Mouse (Mus musculus) CD8-positive naive resting alpha-beta T cell, adult 2 months (primary cell): ENCODE data around the gene Fst.

Source experiments
- DNase-seq, 2 experiments: peaks; one replicate each; pipeline ENCODE4 v3.0.0; 2022; ENCODE audit warnings: low read depth in 2 of 2, low spot score in 2 of 2

The Fst gene

DNA sequence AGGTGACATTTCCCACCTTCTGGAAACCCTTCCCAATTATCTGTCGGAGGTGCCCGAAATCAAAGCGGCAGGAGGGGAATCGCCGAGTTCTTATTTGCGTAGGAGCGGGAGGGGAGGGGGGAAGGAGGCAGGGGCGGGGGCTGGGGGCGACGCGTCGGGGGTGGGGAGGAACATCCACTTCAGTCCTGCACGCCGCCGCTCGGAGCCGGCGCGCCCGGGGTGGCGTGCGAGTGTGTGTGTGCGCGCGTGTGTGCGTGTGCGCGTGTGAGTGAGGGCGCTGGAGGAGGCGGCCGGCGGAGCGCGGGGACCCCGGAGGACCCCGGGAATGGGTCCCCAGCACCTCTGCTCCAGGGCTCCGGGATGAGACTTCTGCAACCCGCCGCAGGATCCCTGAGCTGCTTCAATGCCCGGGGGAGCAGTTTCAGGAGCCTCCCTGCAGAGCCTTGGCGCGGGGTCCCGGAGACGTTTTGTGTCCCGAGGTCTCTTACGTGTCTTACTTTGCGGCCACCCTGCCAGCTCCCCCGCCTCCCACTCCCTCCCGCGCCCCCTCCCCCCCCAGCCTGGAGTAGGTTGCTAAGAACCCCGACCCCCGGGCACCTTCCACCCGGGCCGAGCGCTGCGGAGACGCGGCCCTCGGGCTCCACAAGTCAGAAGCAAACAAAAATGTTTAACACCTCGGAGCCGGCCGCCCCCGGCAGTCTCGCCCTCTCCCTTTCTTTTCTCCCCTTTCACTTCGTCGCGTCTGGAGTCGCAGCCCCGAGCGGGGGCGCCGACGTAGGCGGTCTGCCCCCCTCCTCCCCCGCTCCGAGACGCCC lies at the start of gene Fst:
Gene Fst (minus strand): TSS at position 66 of the 815 bp plus-strand sequence.
- no peak for DNase-seq

DNA sequence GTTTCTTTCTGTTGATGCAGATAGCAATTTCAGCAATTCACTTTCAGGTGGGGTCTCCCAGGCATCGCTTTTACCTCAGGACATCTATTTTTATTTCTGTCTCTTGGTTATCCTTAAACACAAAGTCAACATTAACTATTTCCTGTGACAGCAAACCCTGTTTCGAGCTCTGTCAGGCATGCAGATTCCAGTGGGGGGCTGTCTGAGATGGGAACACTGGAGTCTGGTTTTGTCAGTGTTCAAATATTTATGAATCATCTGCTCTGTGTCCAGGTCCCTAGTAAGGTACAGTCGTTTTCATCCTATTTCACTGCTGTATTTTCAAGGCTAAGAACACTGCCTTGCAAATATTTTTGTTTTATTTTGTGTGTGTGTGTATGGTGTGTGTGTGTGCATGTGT lies 35.1 kb upstream of the Fst start:
- no peak for DNase-seq

DNA sequence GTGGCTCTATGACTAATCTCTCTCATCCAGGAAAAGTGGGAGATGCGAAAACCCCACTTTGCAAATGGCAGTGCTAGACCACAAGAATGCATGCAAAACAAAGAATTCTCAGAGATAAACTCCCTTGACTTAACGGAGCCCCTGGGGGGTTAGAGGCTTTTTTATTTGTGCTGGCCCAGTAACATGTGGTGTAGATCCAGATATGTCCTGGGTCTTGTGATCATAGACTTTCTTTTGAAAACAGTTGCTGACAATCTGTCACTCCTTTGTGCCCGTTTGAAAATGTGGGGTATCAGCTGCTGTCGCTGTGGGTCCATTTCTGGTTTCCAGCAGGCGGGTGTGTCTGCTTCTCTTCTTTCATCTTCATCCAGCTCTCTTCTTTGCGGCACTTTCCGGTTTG lies 29.4 kb upstream of the Fst start:
- no peak for DNase-seq

DNA sequence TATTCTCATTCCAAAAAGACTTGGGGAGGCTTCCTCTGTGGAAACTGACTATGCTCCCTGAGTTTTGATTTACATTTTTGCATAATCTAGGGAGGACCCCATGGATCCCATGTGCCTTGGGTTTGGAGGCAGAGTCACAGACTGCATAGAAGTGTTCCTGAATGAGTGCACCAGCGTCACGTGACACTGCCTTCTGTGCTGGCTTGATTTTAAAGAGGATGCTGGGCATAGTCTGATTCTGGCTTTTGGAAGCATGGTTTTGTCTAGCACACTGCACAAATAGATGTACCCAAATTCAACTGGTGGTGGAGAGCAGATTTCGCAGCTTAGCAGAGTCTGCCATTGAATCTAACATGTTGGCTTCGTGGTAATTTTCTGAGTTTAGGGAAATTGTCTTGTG lies 19.6 kb upstream of the Fst start:
- DNase-seq: no peak

DNA sequence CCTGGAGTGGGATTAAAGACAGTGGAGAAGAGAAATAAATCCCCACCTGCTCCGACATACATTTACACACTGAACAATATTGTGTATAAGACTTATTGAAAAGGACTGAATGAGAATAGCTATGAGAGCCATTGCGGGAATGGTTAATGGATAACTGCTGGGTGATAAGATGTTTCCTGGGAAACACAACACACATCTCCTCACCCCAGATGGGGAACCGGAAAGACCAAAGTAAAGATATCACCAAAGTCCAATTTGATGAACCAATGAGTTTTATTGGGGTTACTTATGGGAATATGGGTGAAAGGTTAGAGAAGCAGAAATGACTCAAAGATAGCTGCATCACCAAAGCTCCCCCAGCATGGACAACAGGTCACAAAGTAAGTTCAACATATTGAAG lies 11.2 kb upstream of the Fst start:
- no peak for DNase-seq

DNA sequence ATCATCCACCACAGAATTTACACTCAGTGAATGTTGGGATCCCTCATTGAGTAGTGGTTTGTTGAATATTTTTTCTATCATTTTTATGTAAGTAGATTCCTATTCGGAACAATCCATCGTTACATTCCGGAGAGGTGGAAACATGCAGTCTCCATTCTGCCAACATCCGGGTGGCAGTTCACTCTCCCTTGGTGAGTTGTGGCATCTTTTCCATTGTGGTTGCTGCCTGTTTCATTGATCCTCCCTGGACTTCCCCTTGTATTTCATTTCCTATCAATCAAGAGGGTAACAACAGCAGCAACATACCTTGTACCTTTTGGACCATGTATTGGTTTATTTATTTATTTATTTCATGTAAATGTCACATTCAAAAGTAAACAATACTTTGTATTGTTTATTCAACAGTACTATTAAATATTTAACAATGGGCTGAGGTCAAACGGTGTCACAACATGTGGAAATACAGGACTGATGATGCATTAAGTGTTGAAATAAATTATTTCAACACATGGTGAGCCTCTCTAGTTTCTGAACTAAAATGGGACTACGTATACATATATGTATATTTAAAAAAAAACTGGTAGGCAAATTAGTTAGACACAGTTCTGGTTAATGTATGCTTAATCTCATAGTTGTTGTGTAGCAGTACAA lies 7.6 kb upstream of the Fst start:
- no peak for DNase-seq

DNA sequence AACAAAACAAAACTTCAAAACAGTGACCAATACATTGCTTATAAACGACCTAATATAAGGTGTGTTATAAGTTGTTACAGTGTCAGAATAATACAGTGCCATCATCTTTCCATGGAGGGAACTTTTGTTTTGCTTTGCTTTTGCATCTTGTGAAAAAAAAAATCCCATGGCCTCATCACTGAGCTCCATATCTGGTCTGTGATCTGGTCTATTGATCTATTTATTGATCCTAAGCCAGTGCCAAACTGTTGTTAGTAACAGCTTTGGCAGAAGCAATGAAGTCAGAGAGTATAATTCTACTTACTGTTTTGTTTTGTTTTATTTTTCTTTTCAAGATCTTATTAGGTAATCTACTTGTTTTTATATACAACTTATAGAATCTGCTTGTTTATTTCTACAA lies 6.6 kb upstream of the Fst start:
- DNase-seq: no peak

DNA sequence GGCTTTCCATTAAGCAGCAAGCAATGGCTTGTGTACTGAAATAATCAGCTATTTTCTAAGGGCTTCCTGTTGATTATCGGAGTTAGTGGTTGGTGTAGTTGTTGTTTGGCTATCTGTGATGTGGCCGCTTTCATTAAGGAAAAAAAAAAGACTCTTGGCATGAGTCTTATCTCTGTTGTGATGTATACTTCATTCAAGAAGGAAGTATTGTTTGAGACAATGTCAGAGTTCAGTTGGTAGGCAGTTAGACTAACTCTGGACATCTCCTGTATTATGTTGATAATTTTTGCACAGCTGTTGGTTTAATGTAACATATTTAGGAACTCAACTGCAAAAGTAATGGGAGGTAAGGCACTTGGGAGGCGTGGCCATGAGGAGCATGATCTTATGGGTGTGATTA lies 6.1 kb upstream of the Fst start:
- DNase-seq: no peak

DNA sequence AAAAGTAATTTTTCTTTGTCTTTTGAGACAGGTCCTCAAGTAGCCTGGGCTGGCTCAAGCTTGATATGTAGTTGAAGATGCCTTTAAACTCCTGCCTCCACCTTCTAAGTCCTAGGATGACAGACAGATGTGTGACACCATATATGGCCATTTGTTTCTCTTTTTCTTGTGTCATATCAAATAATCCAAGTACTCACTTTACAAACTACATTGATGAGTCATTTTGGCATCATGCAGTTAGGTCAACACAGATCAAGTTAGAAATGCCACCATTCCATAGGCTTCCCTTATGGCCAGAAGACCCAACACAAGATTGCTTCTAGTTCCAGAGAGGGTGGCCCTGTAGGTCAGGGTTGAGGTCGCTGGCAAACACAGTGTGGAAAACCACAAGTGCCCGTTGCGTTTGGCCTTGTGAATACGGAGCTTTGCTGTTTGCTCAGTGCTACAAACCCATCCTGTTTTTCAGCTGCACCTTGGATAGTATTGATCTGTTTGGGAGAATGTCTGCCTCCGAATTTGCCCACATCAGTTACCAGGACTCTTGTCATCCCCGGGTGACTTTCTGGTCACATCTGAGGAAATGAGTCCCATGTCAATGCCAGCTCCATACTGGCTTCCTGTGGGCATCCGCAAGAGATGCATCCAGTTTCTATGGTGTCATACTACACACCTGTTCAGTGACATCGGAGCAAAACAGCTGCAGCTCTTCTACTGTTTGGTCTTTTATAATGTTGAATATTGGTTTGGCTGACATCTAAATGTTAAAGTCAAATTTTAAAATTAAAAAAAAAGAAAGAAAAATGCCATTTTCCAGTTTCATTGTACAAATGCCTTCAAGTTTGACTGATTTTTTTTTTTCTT lies 4.0 kb upstream of the Fst start:
- no peak for DNase-seq

DNA sequence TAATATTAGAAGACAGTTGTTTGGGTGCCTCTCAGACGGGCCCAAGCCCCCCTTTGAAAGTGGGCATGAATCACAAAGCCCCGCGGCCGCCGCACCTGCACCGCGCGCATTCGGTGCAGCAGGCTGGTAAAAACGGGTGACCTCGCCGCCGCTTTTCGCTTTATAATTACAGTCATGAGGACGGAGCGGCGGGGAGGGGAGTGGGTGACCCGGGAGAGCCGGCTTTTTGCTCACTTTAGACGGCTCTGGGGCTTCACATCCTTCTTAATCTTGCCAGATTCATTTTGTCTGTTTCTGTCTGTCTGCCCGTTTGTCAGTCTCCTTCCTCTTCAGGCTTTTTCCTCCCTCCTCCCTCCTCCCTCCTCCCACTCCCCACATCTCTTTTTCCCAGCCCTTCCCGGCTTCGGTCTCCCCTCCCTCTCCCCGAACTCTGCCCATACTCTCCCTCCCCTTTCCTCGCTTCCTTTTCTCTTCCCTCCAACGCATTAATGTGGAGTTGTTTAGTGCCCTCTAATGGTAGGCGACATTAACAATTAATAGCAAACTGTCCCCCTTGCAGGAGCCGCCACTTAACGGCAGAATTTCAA lies 1.6 kb upstream of the Fst start:
- DNase-seq: no peak

DNA sequence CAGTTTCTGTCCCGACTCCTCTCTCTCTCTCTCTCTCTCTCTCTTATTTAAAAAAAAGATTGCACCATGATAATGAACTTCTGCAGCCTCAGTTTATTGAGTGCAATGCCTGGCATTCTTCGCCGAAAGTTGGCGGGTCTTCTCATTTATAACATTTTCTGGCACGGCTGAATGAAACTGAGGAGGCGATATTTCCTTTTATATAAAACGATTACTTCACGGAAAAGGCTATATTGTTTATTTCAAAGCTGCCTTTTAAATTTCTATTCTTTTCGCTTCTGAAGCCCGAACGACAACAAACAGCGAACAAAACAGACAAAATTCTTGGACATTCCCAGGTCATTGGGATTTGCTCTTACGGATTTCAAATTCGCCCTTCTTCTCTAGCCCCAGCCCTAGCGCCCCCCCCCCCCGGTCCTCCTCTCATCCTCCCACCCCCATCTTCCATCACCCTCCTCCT lies 980 bp upstream of the Fst start:
- no peak for DNase-seq

DNA sequence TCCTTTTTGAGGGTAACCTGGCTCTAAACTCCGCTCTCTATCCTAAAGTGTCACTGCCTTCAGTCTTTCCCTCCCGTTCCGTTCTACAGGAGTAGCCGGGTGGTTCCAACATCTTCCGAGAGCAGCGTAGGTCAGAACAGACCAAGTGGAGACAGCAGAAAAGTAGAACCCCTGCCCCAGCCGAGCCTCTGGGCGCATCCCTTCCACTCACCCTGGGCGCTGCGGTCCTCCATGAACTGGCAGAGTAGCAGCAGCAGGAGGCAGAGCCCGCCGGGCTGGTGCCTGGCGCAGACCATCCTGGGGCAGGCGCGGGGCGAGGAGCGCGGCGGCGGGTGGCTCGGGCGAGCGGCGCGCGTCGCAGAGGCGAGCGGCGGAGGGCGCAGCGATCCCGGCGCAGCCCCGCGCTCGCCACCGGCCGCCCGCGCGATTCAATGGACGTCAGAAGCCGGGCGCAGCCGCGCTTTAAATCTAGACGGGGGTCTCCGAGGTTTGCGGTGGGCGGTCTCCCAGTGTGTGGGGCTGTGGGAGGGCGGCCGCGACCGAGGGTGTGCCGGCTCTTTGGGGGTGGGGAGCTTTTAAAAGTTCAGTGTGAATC lies 363 bp downstream of the Fst start:
- DNase-seq: no peak

DNA sequence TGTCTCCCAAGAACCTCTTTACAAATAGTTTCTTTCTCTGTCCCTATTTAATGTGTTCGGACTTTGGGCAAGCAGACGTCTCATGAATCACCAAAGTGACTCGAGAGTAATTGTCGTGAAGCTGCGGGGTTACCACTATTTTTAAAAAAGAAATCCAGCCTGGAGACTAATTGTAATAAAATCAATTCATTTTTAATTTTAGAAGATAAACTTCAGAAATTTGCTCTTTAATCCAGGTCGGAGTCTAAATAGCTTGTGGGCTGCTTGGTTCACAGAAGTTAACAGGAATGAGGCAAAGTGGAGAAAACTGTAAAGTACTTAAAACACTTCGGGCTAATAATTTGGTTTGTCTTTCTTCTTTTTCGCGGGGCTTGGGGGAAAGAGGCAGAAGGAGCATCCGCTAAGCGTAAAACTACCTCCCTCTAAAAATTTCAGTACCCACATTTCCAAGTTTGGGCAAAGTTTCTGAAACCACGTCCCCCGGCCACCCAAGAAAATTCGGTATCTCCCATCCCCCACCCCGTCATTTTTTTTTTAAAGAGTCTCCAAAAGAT lies 1.1 kb downstream of the Fst start:
- no peak for DNase-seq

DNA sequence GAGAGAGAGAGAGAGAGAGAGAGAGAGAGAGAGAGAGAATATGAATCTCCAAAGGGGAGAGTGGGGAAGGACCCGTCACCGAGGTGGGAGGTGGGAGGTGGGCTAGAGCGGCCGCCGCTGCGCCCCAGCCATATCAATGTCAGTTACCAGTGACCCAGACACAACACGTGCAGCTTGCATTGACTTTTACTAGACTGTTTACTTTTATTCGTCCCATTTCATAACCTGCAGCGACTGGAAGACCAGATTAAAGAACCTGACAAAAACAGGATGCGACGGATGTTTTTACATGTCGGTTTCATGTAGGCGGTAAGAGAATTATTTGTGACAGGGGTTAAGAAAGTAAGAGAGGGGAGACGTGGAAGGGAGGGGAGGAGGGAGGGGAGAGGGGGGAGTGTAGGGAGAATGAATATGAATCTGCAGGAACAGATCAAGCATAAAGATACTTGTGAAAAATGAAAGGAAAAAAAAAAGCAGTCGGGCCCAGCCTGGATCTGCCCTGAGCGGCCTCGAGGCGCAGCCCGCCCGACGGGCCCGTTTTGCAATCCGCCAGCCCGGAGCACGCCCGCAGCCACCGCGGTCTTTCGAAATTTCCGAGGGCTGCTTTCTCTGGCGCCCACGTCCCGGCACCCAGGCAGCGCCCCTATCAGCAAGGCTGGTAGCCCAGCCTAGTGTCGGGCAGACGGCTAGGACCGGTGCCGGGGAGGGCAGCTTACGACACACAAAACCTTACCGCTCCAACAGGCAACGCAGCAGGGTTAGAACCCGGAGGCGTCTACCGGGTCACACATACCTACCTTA lies 1.8 kb downstream of the Fst start:
- no peak for DNase-seq

DNA sequence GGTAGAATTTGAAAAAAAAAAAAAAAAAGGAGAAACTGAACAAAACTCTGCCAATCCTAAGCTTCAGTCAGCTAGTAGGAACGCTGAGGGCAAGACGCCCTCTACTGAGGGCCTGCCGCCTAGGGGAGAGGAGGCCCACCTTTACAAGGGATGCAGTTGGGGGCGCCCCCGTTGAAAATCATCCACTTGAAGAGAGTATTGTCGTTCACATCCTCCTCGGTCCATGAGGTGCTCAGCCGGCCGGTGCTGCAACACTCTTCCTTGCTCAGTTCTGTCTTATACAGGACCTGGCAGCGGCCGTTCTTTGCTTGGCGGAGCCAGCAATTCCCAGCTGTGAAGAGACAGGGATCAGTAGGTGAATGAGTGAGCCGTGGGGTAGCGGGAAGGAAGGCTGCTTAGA lies 2.5 kb downstream of the Fst start:
- no peak for DNase-seq

DNA sequence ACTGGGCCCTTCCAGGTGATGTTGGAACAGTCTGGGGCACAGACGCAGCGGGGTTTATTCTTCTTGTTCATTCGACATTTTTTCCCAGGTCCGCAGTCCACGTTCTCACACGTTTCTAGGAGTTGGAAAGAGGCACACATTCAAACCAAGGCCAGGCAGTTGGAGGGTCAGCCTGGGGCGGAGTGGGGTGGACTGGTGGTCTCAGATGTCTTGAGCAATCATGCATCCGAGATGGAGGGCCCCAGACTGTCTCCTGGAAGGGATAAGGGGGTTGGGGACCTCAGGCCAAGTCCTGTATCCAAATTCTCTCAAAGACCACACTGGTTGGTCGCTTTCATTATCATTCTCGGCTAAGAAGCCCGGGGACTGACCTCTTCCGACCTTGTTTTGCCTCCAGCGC lies 3.0 kb downstream of the Fst start:
- DNase-seq: no peak

DNA sequence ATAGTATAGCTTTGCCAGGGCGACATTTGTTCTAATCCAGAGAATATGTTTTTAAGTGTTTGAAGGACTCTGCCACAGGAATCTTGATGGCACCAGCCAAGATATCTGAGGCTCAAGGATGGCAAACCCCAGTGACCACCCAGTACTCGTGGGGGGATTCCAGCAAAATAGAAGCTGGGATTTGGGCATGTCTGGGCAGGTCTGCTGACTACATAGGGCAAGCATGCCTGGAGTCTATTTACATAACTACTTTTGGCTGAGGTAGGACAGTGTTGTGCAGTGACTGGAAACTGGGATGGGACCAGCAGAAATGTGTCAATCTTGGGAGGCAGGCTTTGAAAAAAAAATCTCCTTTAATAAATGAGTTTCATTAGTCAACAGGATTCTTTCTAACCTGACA lies 11.5 kb downstream of the Fst start:
- no peak for DNase-seq

DNA sequence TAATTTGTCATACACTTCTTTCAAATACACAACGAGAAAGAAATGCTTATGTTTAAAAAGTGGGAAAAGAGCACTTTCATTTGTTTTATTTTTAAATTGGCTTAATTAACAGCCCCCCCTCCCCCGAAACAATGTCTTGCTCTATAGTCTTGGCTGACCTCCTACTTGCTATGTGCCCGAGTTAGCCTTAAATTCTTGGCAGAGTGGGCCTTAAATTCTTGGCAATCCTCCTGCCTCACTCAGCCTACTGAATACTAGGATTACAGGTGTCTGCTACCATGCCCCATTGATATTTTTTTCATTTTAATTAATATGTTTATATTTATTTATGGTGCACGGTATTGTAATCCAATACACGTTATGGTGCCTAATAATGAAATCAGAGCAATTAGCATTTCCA lies 26.3 kb downstream of the Fst start:
- no peak for DNase-seq

DNA sequence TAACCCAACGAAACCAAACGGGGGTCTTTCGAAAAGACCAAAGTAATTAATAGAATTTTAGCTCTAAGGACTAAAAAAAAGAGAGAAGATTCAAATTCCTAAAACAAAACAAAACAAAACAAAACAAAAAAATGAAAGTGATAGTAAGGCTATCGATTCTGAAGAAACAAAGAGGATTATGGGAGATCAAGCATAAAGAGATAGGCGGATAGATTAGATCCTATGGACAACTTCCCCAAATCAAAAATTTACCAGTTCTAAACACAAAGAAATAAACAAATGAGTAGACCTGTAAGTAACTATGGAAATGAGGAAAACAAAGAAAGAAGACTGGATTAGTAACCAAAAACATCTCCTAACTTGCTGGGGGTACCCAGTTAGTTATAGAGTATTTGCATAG lies 33.5 kb downstream of the Fst start:
- no peak for DNase-seq

DNA sequence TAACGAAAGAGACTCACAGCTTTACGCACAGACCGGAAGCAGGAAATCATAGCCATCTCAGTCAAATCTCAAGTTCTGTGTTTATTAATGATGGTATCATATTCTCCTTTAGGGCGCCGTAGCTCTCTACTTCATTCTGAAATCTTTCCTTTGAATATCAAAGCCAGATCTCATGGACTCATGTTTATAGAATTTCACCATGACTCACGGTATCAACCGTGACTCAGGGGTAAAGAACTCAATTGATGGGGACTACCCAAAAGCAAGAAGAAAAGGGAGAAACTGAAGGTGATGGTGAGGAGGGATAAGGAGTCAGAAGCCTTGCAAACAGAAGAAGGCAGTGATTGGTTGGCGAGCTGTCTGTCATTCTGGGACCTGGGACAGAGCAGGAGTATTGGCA lies 38.5 kb downstream of the Fst start:
- DNase-seq: no peak
